Mouse (Mus musculus) left cerebral cortex, adult 11 months (tissue): ENCODE measurements at regions not wholly inside any gene's neighbourhood (a gene's known extent, or its start where the extent isn't known, plus 50 kb on each side); places are given as distances from the start of the nearest gene placed in this dataset.
"Not testable (repeated sequence)": the region's sequence is repeated elsewhere in the genome, so short reads cannot be mapped to it uniquely, and the experiment has no call there.

Experiments used
- DNase-seq: peaks from one replicate; pipeline ENCODE4 v3.0.0; 2022; ENCODE audit warnings: low spot score

- DNase-seq: no peak
Measured at GRCm38 (mm10) chr16:55168433-55168832, 129.4 kb downstream of the Zpld1 start.

GRCm38 (mm10) chr16:55166181-55166848 lies 131.5 kb downstream of the Zpld1 start:
- no peak for DNase-seq

GRCm38 (mm10) chr16:55162926-55163325 lies 134.9 kb downstream of the Zpld1 start:
- DNase-seq: no peak

GRCm38 (mm10) chr16:55151726-55152125 lies 146.1 kb downstream of the Zpld1 start:
- DNase-seq: peak; percentile 26

- DNase-seq: no peak
Measured at GRCm38 (mm10) chr16:55142431-55143173, 155.2 kb downstream of the Zpld1 start.

GRCm38 (mm10) chr16:55134961-55135360 lies 162.8 kb downstream of the Zpld1 start:
- DNase-seq: no peak

- no peak for DNase-seq
Measured at GRCm38 (mm10) chr16:55097651-55098050, 200.1 kb downstream of the Zpld1 start.

- no peak for DNase-seq
Measured at GRCm38 (mm10) chr16:55087461-55087860, 210.3 kb downstream of the Zpld1 start.

- no peak for DNase-seq
Measured at GRCm38 (mm10) chr16:55076172-55076571, 221.6 kb downstream of the Zpld1 start.

GRCm38 (mm10) chr16:55039777-55040176 lies 258.0 kb downstream of the Zpld1 start:
- DNase-seq: no peak

- DNase-seq: peak; percentile 45
Measured at GRCm38 (mm10) chr16:55001661-55002289, 296.0 kb downstream of the Zpld1 start.

GRCm38 (mm10) chr16:54991595-54992240 lies 306.1 kb downstream of the Zpld1 start:
- no peak for DNase-seq

- DNase-seq: peak; percentile 40
Measured at GRCm38 (mm10) chr16:54983759-54984218, 314.0 kb downstream of the Zpld1 start.

GRCm38 (mm10) chr16:54970356-54970755 lies 327.4 kb downstream of the Zpld1 start:
- DNase-seq: peak; percentile 24

GRCm38 (mm10) chr16:54943808-54944315 lies 353.9 kb downstream of the Zpld1 start:
- DNase-seq: no peak

GRCm38 (mm10) chr16:54928259-54928658 lies 369.5 kb downstream of the Zpld1 start:
- DNase-seq: no peak

- DNase-seq: no peak
Measured at GRCm38 (mm10) chr16:54902911-54903310, 394.9 kb downstream of the Zpld1 start.

GRCm38 (mm10) chr16:54901461-54901860 lies 396.3 kb downstream of the Zpld1 start:
- DNase-seq: no peak

- no peak for DNase-seq
Measured at GRCm38 (mm10) chr16:54894661-54895060, 403.1 kb downstream of the Zpld1 start.

- DNase-seq: no peak
Measured at GRCm38 (mm10) chr16:54857369-54857768, 440.4 kb downstream of the Zpld1 start.

- not testable (repeated sequence) for DNase-seq
Measured at GRCm38 (mm10) chr16:54842996-54843395, 454.8 kb downstream of the Zpld1 start.
